Mouse (Mus musculus) E14TG2a.4 (cell line): ENCODE measurements around the gene Slc51b.

ENCODE experiments used
- CTCF ChIP-seq: conservative IDR thresholded peaks from 2 replicates; pipeline ENCODE4 v1.5.1; 2014; ENCODE audit warnings: low read length
- NANOG ChIP-seq: IDR thresholded peaks from 2 replicates; pipeline ENCODE4 v1.6.1; 2014; ENCODE audit warnings: borderline replicate concordance, low read length, mixed read lengths

DNA sequence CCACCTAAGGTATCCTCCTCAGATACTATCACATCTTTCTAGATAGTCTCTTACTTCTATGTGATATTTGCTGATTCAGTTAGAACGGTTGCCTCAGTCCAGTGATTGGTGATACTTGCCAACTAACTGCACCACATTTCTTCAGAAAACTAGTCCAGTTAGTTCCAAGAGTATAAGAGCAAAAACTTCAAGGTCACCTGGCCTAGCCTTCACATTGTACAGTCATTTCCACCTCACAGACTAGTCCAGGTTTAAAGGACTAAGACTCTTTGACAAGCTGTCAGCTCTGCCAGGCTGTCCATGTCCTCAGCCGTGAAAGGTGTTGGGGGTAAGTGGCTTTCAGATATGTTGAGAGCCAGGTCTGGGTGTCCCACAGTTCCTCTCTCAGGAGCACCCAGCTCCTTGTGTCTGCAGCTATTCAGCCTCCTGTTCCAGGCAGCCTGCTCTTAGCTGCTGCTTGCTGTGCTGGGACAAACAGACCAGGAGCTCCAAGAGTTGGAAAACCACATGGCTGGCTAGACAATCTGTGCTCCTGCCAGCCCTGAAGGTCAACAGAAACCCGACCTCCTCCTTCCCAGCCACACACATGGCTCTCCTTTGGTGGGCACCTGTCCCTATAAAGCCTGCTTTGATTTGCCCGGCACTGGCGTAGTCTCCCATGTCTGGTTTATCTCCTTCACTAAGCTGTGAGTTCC lies 48.1 kb downstream of the Slc51b start:
- TF ChIP-seq CTCF = no peak
- no peak for TF ChIP-seq NANOG
